Mouse (Mus musculus): ENCODE results near the gene Oxld1. TPM values are rescaled to one million over a fixed set of nuclear protein-coding genes. Genes with fewer than 3 reads are reported as not detected.

The Oxld1 gene
- polyA plus RNA-seq, 1 experiment from 2014 or later: 18.2 TPM

DNA sequence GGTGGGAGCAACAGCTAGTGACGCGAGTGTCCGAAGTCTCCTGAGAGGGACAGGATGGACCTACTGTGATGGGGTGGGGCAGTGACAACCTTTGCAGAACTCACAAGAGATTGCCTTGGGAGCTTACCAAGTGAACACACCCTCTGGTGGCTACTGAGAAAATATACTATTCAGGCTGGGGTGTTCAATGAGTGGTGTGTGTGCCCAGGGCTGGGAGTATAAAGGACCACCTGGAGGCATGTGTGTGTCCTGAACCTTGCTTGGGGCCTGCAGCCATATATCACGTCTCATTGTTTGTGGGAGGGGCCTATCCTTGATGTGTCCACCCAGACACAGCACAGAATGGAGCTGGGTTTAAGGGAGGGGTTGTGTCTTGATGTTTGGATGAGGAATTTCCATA lies 30.6 kb upstream of the Oxld1 start:
- ATAC-seq (ENCODE audit: low FRiP score, low TSS enrichment): no peak
- no peaks in the 10 kb centered on the region for H3K9me3 ChIP-seq (ENCODE audit: control insufficient read depth, low read length)
- WGBS: 79% methylated on average over 4 of the region's 4 CpGs
- peaks cover 37% of the 10 kb centered on the region for H3K36me3 ChIP-seq (ENCODE audit: control insufficient read depth, insufficient read depth, low read length)
- no peak overlapping the region for H3K4me2 ChIP-seq (replicated peaks; ENCODE audit: low read depth, low read length)
- no peak overlapping the region for H3K27ac ChIP-seq (ENCODE audit: low read depth, low read length)
- H3K4me3 ChIP-seq (ENCODE audit: low read length): no peak overlapping the region
- no peak overlapping the region for H3K9ac ChIP-seq (ENCODE audit: low read depth, low read length)
- H3K4me1 ChIP-seq (ENCODE audit: control insufficient read depth, insufficient read depth, low read length): peaks cover 31% of the 10 kb centered on the region
- H3K27me3 ChIP-seq (ENCODE audit: control insufficient read depth, insufficient read depth, low read length): no peaks in the 10 kb centered on the region

DNA sequence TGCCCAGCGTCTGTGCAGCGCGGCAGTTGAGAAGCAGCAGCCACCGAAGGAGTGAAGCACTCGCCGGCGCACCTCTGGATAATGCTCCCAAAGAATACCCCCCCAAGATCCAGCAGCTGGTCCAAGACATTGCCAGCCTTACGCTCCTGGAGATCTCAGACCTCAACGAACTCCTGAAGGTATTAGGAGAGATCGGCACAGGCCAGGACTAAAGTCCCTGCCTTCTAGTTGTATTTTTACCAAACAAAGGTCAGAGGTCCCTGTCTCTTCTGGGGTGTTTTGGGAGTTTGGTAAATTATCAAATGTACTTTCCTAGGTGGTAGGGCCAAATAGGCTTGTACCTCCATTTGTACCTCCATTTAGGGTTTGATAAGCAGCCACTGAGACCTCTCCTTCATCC lies 27.4 kb upstream of the Oxld1 start:
- Histone ChIP-seq H3K4me3 (ENCODE audit: low read length) (peak overlapping the region; percentile 89), H3K4me1 (ENCODE audit: control insufficient read depth, insufficient read depth, low read length) (peaks cover 13% of the 10 kb centered on the region), H3K9me3 (ENCODE audit: control insufficient read depth, low read length) (no peaks in the 10 kb centered on the region), H3K4me2 (replicated peaks; ENCODE audit: low read depth, low read length) (peak overlapping the region; percentile 84), H3K9ac (ENCODE audit: low read depth, low read length) (peak overlapping the region; percentile 94), H3K27ac (ENCODE audit: low read depth, low read length) (peak overlapping the region; percentile 70; the same call in 1 of the 2 replicates), H3K36me3 (ENCODE audit: control insufficient read depth, insufficient read depth, low read length) (peaks cover 67% of the 10 kb centered on the region), H3K27me3 (ENCODE audit: control insufficient read depth, insufficient read depth, low read length) (no peaks in the 10 kb centered on the region)
- WGBS: 6% methylated on average over 10 of the region's 10 CpGs
- no peak for ATAC-seq (ENCODE audit: low FRiP score, low TSS enrichment)

GRCm38 (mm10) chr11:120484265-120484981 lies 26.6 kb upstream of the Oxld1 start, which contains the start of gene Mrpl12:
TSS of gene Mrpl12 (plus strand) at chr11:120484613.
- H3K4me3 ChIP-seq (ENCODE audit: low read length): peak within 1 kb of the TSS; percentile 89
- peak within 1 kb of the TSS; percentile 70 for H3K27ac ChIP-seq (ENCODE audit: low read depth, low read length)

DNA sequence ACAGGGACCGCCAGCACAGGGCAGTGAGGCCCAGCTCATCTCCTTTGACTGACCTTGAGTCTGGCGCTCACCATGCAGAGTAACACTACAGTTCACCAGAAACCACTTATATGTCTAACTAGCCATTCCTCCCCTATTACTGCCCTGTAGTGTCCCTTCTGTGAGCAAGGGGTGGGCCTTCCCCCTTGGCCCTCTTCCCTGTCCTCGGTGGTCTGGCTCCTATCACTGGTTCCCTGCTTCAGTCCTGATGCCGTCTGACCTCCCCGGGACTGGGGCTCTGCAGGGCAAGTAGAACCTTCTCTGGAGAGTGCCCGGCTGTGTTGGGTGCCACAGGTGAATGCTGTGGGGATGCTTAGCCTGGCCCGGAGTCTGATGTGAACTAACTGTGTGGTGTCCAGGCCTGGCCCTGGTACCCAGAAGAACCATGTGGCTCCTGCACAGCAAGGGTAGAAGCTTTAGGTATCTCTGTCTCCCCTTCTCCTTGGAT lies 25.6 kb upstream of the Oxld1 start:
- Histone ChIP-seq H3K27me3 (ENCODE audit: control insufficient read depth, insufficient read depth, low read length) (no peaks in the 10 kb centered on the region), H3K9ac (ENCODE audit: low read depth, low read length) (peak overlapping the region; percentile 94; the same call in 1 of the 2 replicates), H3K4me1 (ENCODE audit: control insufficient read depth, insufficient read depth, low read length) (0 out of 2 replicates have a peak, but pooled peaks cover 6% of the 10 kb centered on the region), H3K27ac (ENCODE audit: low read depth, low read length) (peak overlapping the region; percentile 70; the same call in 1 of the 2 replicates), H3K4me3 (ENCODE audit: low read length) (peak overlapping the region; percentile 89; the same call in 1 of the 2 replicates), H3K4me2 (replicated peaks; ENCODE audit: low read depth, low read length) (peak overlapping the region; percentile 84), H3K36me3 (ENCODE audit: control insufficient read depth, insufficient read depth, low read length) (peaks cover 79% of the 10 kb centered on the region), H3K9me3 (ENCODE audit: control insufficient read depth, low read length) (no peaks in the 10 kb centered on the region)
- ATAC-seq (ENCODE audit: low FRiP score, low TSS enrichment): no peak
- 87% methylated on average over 7 of the region's 7 CpGs for WGBS

More at GRCm38 (mm10) chr11:120484265-120484981, 26.6 kb upstream of the Oxld1 start, which contains the start of gene Mrpl12:
- H3K9ac ChIP-seq (ENCODE audit: low read depth, low read length): peak within 1 kb of the TSS; percentile 94
- no peaks in the 10 kb centered on the region for H3K9me3 ChIP-seq (ENCODE audit: control insufficient read depth, low read length)
- WGBS: under 1% methylated on average over 58 of the region's 60 CpGs
- H3K36me3 ChIP-seq (ENCODE audit: control insufficient read depth, insufficient read depth, low read length): peaks cover 76% of the 10 kb centered on the region
- H3K4me2 ChIP-seq (replicated peaks; ENCODE audit: low read depth, low read length): peak within 1 kb of the TSS; percentile 84
- peak; percentile 93 for ATAC-seq (ENCODE audit: low FRiP score, low TSS enrichment)
- peaks cover 7% of the 10 kb centered on the region for H3K4me1 ChIP-seq (ENCODE audit: control insufficient read depth, insufficient read depth, low read length)
- no peaks in the 10 kb centered on the region for H3K27me3 ChIP-seq (ENCODE audit: control insufficient read depth, insufficient read depth, low read length)

DNA sequence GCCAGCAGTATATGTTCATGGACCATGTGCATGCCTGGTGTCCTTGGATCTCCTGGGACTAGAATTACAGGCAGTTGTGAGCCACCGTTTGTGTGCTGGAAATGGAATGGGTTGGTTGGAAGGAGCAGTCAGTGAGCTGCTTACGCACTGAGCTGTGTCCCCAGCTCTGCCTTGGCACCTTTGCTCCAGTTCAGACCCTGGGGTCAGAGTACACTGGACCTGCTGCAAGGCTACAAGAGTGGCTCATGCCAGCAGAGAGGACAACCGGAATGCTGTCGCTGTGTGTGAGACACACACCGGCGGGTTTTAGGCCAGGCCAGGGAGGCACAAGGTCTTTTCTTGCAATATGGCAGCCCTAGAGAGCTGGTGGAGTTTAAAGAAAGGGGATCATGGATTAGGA lies 14.2 kb upstream of the Oxld1 start:
- Histone ChIP-seq H3K4me1 (ENCODE audit: control insufficient read depth, insufficient read depth, low read length) (peaks cover 8% of the 10 kb centered on the region), H3K27me3 (ENCODE audit: control insufficient read depth, insufficient read depth, low read length) (no peaks in the 10 kb centered on the region), H3K36me3 (ENCODE audit: control insufficient read depth, insufficient read depth, low read length) (peaks cover 69% of the 10 kb centered on the region), H3K9me3 (ENCODE audit: control insufficient read depth, low read length) (no peaks in the 10 kb centered on the region), H3K4me3 (ENCODE audit: low read length) (no peak overlapping the region), H3K4me2 (replicated peaks; ENCODE audit: low read depth, low read length) (no peak overlapping the region), H3K27ac (ENCODE audit: low read depth, low read length) (no peak overlapping the region), H3K9ac (ENCODE audit: low read depth, low read length) (no peak overlapping the region)
- no peak for ATAC-seq (ENCODE audit: low FRiP score, low TSS enrichment)
- 96% methylated on average over 6 of the region's 6 CpGs for WGBS

DNA sequence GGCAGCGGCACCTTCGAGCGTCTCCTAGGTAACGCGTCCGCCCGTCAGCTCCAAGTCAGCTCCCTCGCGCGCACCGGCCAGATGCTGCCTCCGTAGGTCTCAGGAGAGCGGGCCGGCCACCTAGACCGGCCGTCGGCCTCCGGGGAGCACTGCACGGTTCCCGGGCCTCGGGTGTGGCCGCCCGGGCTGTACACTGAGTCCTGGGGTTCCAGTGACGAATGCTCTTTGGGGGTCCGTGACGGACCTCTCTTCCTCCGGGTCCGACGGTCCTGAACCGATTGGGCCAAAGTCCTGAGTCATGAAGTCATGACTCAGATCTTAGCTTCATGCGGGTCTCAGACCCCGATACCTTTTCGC lies 9.8 kb upstream of the Oxld1 start:
- Histone ChIP-seq H3K4me1 (ENCODE audit: control insufficient read depth, insufficient read depth, low read length) (peaks cover 16% of the 10 kb centered on the region), H3K27me3 (ENCODE audit: control insufficient read depth, insufficient read depth, low read length) (no peaks in the 10 kb centered on the region), H3K4me3 (ENCODE audit: low read length) (peak overlapping the region; percentile 99), H3K27ac (ENCODE audit: low read depth, low read length) (no peak overlapping the region), H3K4me2 (replicated peaks; ENCODE audit: low read depth, low read length) (peak overlapping the region; percentile 87), H3K9me3 (ENCODE audit: control insufficient read depth, low read length) (no peaks in the 10 kb centered on the region), H3K9ac (ENCODE audit: low read depth, low read length) (peak overlapping the region; percentile 86), H3K36me3 (ENCODE audit: control insufficient read depth, insufficient read depth, low read length) (peaks cover 56% of the 10 kb centered on the region)
- peak; percentile 54 for ATAC-seq (ENCODE audit: low FRiP score, low TSS enrichment)
- under 1% methylated on average over 33 of the region's 33 CpGs for WGBS

GRCm38 (mm10) chr11:120467051-120467735 lies 9.3 kb upstream of the Oxld1 start, which contains the start of gene Arl16:
TSS of gene Arl16 (minus strand) at chr11:120467607.
- no peaks in the 10 kb centered on the region for H3K9me3 ChIP-seq (ENCODE audit: control insufficient read depth, low read length)
- H3K9ac ChIP-seq (ENCODE audit: low read depth, low read length): peak within 1 kb of the TSS; percentile 86
- under 1% methylated on average over 53 of the region's 54 CpGs for WGBS
- peaks cover 56% of the 10 kb centered on the region for H3K36me3 ChIP-seq (ENCODE audit: control insufficient read depth, insufficient read depth, low read length)
- ATAC-seq (ENCODE audit: low FRiP score, low TSS enrichment): peak; percentile 100
- H3K4me1 ChIP-seq (ENCODE audit: control insufficient read depth, insufficient read depth, low read length): peaks cover 16% of the 10 kb centered on the region
- peak within 1 kb of the TSS; percentile 51; the same call in 1 of the 2 replicates for H3K27ac ChIP-seq (ENCODE audit: low read depth, low read length)
- H3K27me3 ChIP-seq (ENCODE audit: control insufficient read depth, insufficient read depth, low read length): no peaks in the 10 kb centered on the region
- H3K4me2 ChIP-seq (replicated peaks; ENCODE audit: low read depth, low read length): peak within 1 kb of the TSS; percentile 97
- peak within 1 kb of the TSS; percentile 99 for H3K4me3 ChIP-seq (ENCODE audit: low read length)

DNA sequence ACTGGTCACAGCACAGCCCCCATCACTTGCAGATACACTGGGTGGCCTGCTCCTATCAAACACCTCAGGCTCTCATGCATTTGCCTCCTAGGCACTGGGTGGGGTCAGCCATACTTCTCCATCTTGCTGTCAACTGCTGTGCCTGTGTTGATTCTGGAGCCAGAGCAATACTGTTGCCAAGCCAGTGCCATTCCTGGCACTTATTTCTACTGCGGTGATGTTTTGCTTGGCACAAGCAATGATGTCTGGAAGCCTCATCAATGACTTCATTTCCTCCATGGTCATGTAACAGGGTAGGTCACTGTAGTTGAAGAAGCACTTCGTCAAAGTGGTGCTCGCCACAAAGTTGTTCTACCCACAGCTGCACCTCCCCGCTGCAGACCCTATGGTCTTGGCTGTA lies 7.7 kb upstream of the Oxld1 start:
- 92% methylated on average over 4 of the region's 4 CpGs for WGBS
- H3K9ac ChIP-seq (ENCODE audit: low read depth, low read length): no peak overlapping the region
- no peaks in the 10 kb centered on the region for H3K9me3 ChIP-seq (ENCODE audit: control insufficient read depth, low read length)
- peaks cover 55% of the 10 kb centered on the region for H3K36me3 ChIP-seq (ENCODE audit: control insufficient read depth, insufficient read depth, low read length)
- no peak overlapping the region for H3K4me3 ChIP-seq (ENCODE audit: low read length)
- H3K4me1 ChIP-seq (ENCODE audit: control insufficient read depth, insufficient read depth, low read length): peaks cover 16% of the 10 kb centered on the region
- no peak overlapping the region for H3K4me2 ChIP-seq (replicated peaks; ENCODE audit: low read depth, low read length)
- H3K27ac ChIP-seq (ENCODE audit: low read depth, low read length): no peak overlapping the region
- no peak for ATAC-seq (ENCODE audit: low FRiP score, low TSS enrichment)
- H3K27me3 ChIP-seq (ENCODE audit: control insufficient read depth, insufficient read depth, low read length): no peaks in the 10 kb centered on the region

- WGBS: 90% methylated on average over 5 of the region's 5 CpGs
- no peaks in the 10 kb centered on the region for H3K27me3 ChIP-seq (ENCODE audit: control insufficient read depth, insufficient read depth, low read length)
- H3K9me3 ChIP-seq (ENCODE audit: control insufficient read depth, low read length): no peaks in the 10 kb centered on the region
- peaks cover 16% of the 10 kb centered on the region for H3K4me1 ChIP-seq (ENCODE audit: control insufficient read depth, insufficient read depth, low read length)
- no peak for ATAC-seq (ENCODE audit: low FRiP score, low TSS enrichment)
- H3K9ac ChIP-seq (ENCODE audit: low read depth, low read length): no peak overlapping the region
- no peak overlapping the region for H3K4me3 ChIP-seq (ENCODE audit: low read length)
- H3K4me2 ChIP-seq (replicated peaks; ENCODE audit: low read depth, low read length): no peak overlapping the region
- no peak overlapping the region for H3K27ac ChIP-seq (ENCODE audit: low read depth, low read length)
- H3K36me3 ChIP-seq (ENCODE audit: control insufficient read depth, insufficient read depth, low read length): peaks cover 52% of the 10 kb centered on the region
These were observed 6.5 kb upstream of the Oxld1 start for GRCm38 (mm10) chr11:120464365-120464764.
